Mouse (Mus musculus): ENCODE measurements around the gene Dscaml1. TPM values are rescaled to one million over a fixed set of nuclear protein-coding genes. Genes with fewer than 3 reads are reported as not detected.

Dscaml1 gene
- total RNA-seq, 2 experiments from 2014 or later = 73.7 to 75.4 TPM

Other genes with a start within 250 kb of the Dscaml1 start
- under 1 TPM in 1 of 2 experiments, not detected in 1; 0.21 TPM for gene BC049352, start 244.6 kb upstream of the Dscaml1 start, total RNA-seq (2021)
- not detected for gene Tmprss4, start 222.5 kb upstream of the Dscaml1 start, total RNA-seq (2021)
- 1 to 10 TPM; 2.7 to 3.1 TPM for gene Il10ra, start 157.5 kb upstream of the Dscaml1 start, total RNA-seq (2021)
- gene Tmprss13, start 107.5 kb upstream of the Dscaml1 start, total RNA-seq (2021) = not detected
- 100 to 1,000 TPM; 172 to 192 TPM for gene Fxyd6, start 56.4 kb upstream of the Dscaml1 start, total RNA-seq (2021)
- gene Fxyd2, start 27.0 kb upstream of the Dscaml1 start, total RNA-seq (2021) = 1 to 10 TPM; 7.8 to 8.3 TPM